Mouse (Mus musculus) retina, postnatal 1 day (tissue): ENCODE measurements around the gene Slc34a1.
A peak's percentile ranks its signal among the peaks of the same experiment; 100 is the strongest.
"Not testable (repeated sequence)": the region's sequence is repeated elsewhere in the genome, so short reads cannot be mapped to it uniquely, and the experiment has no call there.

Experiments
- DNase-seq: peaks from one replicate; pipeline ENCODE4 v3.0.0-alpha.2; 2012

Slc34a1 gene

GRCm38 (mm10) chr13:55404853-55405782 lies 7.1 kb downstream of the Slc34a1 start:
- DNase-seq: peak; percentile 92

- DNase-seq: no peak
Measured at GRCm38 (mm10) chr13:55405783-55406390, 7.9 kb downstream of the Slc34a1 start.

GRCm38 (mm10) chr13:55407341-55407740 lies 9.4 kb downstream of the Slc34a1 start:
- DNase-seq: no peak

GRCm38 (mm10) chr13:55408546-55409120 lies 10.6 kb downstream of the Slc34a1 start:
- DNase-seq: no peak

GRCm38 (mm10) chr13:55411826-55412225 lies 13.8 kb downstream of the Slc34a1 start:
- no peak for DNase-seq

- DNase-seq: peak; percentile 16
Measured at GRCm38 (mm10) chr13:55412643-55413307, 14.8 kb downstream of the Slc34a1 start.

GRCm38 (mm10) chr13:55413333-55413732 lies 15.3 kb downstream of the Slc34a1 start:
- DNase-seq: no peak

GRCm38 (mm10) chr13:55414743-55415380 lies 16.9 kb downstream of the Slc34a1 start, which contains the start of gene Pfn3:
TSS of gene Pfn3 (minus strand) at chr13:55415232.
- DNase-seq: peak; percentile 82

- DNase-seq: peak; percentile 88
Measured at GRCm38 (mm10) chr13:55418004-55418403, 20.0 kb downstream of the Slc34a1 start.

- DNase-seq: no peak
Measured at GRCm38 (mm10) chr13:55419142-55419541, 21.2 kb downstream of the Slc34a1 start.

GRCm38 (mm10) chr13:55420018-55420932 lies 22.3 kb downstream of the Slc34a1 start:
- DNase-seq: peak; percentile 24

GRCm38 (mm10) chr13:55420933-55421800 lies 23.2 kb downstream of the Slc34a1 start:
- peak; percentile 75 for DNase-seq

- DNase-seq: no peak
Measured at GRCm38 (mm10) chr13:55426613-55427012, 28.6 kb downstream of the Slc34a1 start, which contains the start of gene F12. TSS of gene F12 (minus strand) at chr13:55426793.

GRCm38 (mm10) chr13:55429226-55429888 lies 31.4 kb downstream of the Slc34a1 start:
- no peak for DNase-seq

- no peak for DNase-seq
Measured at GRCm38 (mm10) chr13:55430566-55430965, 32.6 kb downstream of the Slc34a1 start.

- no peak for DNase-seq
Measured at GRCm38 (mm10) chr13:55431889-55432685, 34.1 kb downstream of the Slc34a1 start.

GRCm38 (mm10) chr13:55437111-55437629 lies 39.2 kb downstream of the Slc34a1 start:
- DNase-seq: not testable (repeated sequence)

GRCm38 (mm10) chr13:55443799-55444285 lies 45.9 kb downstream of the Slc34a1 start:
- DNase-seq: no peak
